Mouse (Mus musculus): ENCODE results near the gene Upk3a. TPM values are rescaled to one million over a fixed set of nuclear protein-coding genes. Genes with fewer than 3 reads are reported as not detected.

Gene Upk3a
- polyA plus RNA-seq (2015; fragmentation: Nextera tagmentation; extraction: Ambion mirVana): 0.47 and 2.7 TPM in 2 replicates

DNA sequence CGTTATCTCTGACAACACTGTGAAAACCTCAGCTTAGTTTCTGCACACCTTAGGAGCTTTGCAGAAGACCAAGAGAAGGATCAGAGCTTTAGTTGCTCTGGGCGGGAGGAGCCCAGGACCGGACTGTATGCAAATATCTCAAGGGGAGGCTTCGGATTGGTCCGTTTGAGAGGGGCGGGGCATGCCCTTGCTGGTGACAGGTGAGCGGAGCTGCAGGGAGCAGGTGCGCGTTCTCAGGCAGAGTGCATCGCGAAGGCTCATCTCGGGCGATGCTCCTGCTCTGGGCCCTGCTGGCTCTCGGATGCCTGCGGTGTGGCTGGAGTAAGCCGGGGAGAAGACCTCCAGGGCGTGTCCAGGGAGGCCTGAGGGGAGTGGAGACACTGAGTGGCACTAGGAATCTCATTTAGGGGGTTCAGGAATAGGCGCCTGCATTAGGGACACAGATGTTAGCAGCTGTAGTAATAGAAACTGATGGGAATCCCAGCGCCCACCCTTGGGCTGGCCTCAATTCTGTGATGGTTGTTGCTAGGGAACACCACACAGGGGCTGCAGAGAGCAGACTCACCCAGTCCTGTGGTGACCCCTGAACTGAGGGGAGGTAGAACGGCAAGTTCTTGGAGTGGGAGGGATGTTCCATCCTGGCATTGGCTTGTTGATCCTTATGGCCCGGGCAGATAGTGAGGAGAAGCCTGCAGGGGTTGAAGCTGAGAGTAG, at the start of gene Upk3a:
Gene Upk3a (plus strand): TSS at position 191 of the 714 bp plus-strand sequence.
- no peak within 1 kb of the TSS; the same call in 1 of the 2 replicates for H3K4me2 ChIP-seq (ENCODE audit: low read depth, low read length)
- no peak within 1 kb of the TSS for H3K4me3 ChIP-seq (ENCODE audit: low read length)
- H3K9ac ChIP-seq (ENCODE audit: low read length): no peak within 1 kb of the TSS
- H3K4me1 ChIP-seq (ENCODE audit: control insufficient read depth, insufficient read depth, low read length): peaks cover 19% of the 10 kb centered on the region
- no peak within 1 kb of the TSS for H3K27ac ChIP-seq (ENCODE audit: low read length)
- ATAC-seq (replicated peaks; ENCODE audit: extremely low read depth, insufficient read depth, low FRiP score): no peak
- H3K9me3 ChIP-seq (replicated peaks; ENCODE audit: control insufficient read depth, low read length): no peaks in the 10 kb centered on the region
- 15% methylated on average over 21 of the region's 21 CpGs for WGBS
- H3K36me3 ChIP-seq (ENCODE audit: control insufficient read depth, insufficient read depth): no peaks in the 10 kb centered on the region
- H3K27me3 ChIP-seq (ENCODE audit: control insufficient read depth, insufficient read depth, low read length): peaks cover 9% of the 10 kb centered on the region

DNA sequence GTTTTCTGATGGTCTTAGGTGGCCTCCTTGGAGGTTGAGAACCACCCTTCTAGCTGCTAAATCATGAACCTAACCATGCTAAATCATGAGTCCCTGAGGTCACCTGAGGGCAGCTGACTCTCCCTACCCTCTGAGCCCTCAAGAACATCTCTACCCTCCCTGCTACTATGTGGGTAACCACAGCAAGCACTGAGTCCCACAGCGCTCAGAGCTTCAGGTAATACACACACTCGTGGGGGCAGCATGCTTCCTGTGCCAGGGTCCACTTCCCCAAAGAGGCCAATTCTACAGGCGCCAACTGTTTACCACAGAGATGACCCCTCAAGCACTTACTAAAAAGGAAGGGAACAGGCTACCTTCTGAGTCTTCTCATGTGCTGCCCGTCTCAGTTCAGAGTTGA, 48.4 kb upstream of the Upk3a start:
- 78% methylated on average over 4 of the region's 4 CpGs for WGBS
- Histone ChIP-seq H3K4me2 (ENCODE audit: low read depth, low read length) (no peak overlapping the region), H3K27me3 (ENCODE audit: control insufficient read depth, insufficient read depth, low read length) (no peaks in the 10 kb centered on the region), H3K27ac (ENCODE audit: low read length) (no peak overlapping the region), H3K4me1 (ENCODE audit: control insufficient read depth, insufficient read depth, low read length) (no peaks in the 10 kb centered on the region), H3K36me3 (ENCODE audit: control insufficient read depth, insufficient read depth) (no peaks in the 10 kb centered on the region), H3K4me3 (ENCODE audit: low read length) (no peak overlapping the region), H3K9ac (ENCODE audit: low read length) (no peak overlapping the region), H3K9me3 (replicated peaks; ENCODE audit: control insufficient read depth, low read length) (no peaks in the 10 kb centered on the region)
- ATAC-seq (replicated peaks; ENCODE audit: extremely low read depth, insufficient read depth, low FRiP score): no peak

- no peak overlapping the region for H3K27ac ChIP-seq (ENCODE audit: low read length)
Measured at GRCm38 (mm10) chr15:84972860-84973543, 43.9 kb upstream of the Upk3a start.

GRCm38 (mm10) chr15:84973544-84973871, 43.4 kb upstream of the Upk3a start:
- Histone ChIP-seq H3K27ac (ENCODE audit: low read length) (no peak overlapping the region), H3K9me3 (replicated peaks; ENCODE audit: control insufficient read depth, low read length) (no peaks in the 10 kb centered on the region), H3K36me3 (ENCODE audit: control insufficient read depth, insufficient read depth) (no peaks in the 10 kb centered on the region), H3K4me1 (ENCODE audit: control insufficient read depth, insufficient read depth, low read length) (no peaks in the 10 kb centered on the region), H3K27me3 (ENCODE audit: control insufficient read depth, insufficient read depth, low read length) (no peaks in the 10 kb centered on the region), H3K9ac (ENCODE audit: low read length) (no peak overlapping the region), H3K4me2 (ENCODE audit: low read depth, low read length) (no peak overlapping the region), H3K4me3 (ENCODE audit: low read length) (no peak overlapping the region)
- no peak for ATAC-seq (replicated peaks; ENCODE audit: extremely low read depth, insufficient read depth, low FRiP score)
- 69% methylated on average over 3 of the region's 3 CpGs for WGBS

More at GRCm38 (mm10) chr15:84972860-84973543, 43.9 kb upstream of the Upk3a start:
- Histone ChIP-seq H3K9ac (ENCODE audit: low read length) (no peak overlapping the region), H3K4me2 (ENCODE audit: low read depth, low read length) (no peak overlapping the region), H3K4me1 (ENCODE audit: control insufficient read depth, insufficient read depth, low read length) (no peaks in the 10 kb centered on the region), H3K36me3 (ENCODE audit: control insufficient read depth, insufficient read depth) (no peaks in the 10 kb centered on the region), H3K9me3 (replicated peaks; ENCODE audit: control insufficient read depth, low read length) (no peaks in the 10 kb centered on the region), H3K4me3 (ENCODE audit: low read length) (no peak overlapping the region), H3K27me3 (ENCODE audit: control insufficient read depth, insufficient read depth, low read length) (no peaks in the 10 kb centered on the region)
- no peak for ATAC-seq (replicated peaks; ENCODE audit: extremely low read depth, insufficient read depth, low FRiP score)
- WGBS: 76% methylated on average over 8 of the region's 8 CpGs

- Histone ChIP-seq H3K9ac (ENCODE audit: low read length) (no peak overlapping the region), H3K36me3 (ENCODE audit: control insufficient read depth, insufficient read depth) (no peaks in the 10 kb centered on the region), H3K4me3 (ENCODE audit: low read length) (no peak overlapping the region), H3K27ac (ENCODE audit: low read length) (no peak overlapping the region), H3K4me2 (ENCODE audit: low read depth, low read length) (no peak overlapping the region), H3K9me3 (replicated peaks; ENCODE audit: control insufficient read depth, low read length) (no peaks in the 10 kb centered on the region), H3K4me1 (ENCODE audit: control insufficient read depth, insufficient read depth, low read length) (no peaks in the 10 kb centered on the region), H3K27me3 (ENCODE audit: control insufficient read depth, insufficient read depth, low read length) (no peaks in the 10 kb centered on the region)
- 26% methylated on average over 4 of the region's 4 CpGs for WGBS
- ATAC-seq (replicated peaks; ENCODE audit: extremely low read depth, insufficient read depth, low FRiP score): no peak
Measured at GRCm38 (mm10) chr15:84975729-84976128, 41.2 kb upstream of the Upk3a start.

DNA sequence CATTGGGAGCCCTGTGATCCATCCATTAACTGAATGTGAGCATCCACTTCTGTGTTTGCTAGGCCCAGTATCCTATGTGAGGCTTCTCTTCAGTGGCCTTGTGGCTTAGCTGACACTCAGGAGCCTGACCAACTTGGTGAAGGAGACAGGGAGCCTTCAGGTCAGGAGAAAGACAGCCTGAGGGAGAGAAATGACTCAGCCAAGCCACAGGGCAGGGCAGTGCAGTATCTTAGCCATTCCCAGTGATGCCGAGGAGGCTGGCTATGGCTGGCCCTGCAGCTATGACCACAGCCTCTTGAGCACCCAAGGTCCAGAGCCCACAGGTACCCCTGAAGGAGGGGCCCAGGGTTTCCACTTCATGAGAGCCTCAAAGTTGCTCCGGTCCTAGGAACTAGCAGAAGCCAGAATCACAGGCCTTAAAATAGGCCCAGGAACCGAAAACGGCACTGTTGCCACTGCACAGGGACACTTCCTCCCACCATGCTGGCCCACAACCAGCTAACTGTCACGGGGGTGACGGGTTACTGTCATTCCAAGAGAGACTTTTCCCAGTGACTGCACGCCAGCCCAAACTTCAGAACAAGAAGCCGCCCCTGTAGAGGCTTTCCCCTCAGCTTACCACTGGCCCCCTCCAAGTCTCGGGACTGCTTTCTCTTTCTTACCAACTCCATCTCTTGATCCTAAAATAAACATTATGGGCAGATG, 35.2 kb upstream of the Upk3a start:
- Histone ChIP-seq H3K4me1 (ENCODE audit: control insufficient read depth, insufficient read depth, low read length) (peaks cover 9% of the 10 kb centered on the region), H3K4me3 (ENCODE audit: low read length) (no peak overlapping the region), H3K4me2 (ENCODE audit: low read depth, low read length) (no peak overlapping the region), H3K9ac (ENCODE audit: low read length) (no peak overlapping the region), H3K36me3 (ENCODE audit: control insufficient read depth, insufficient read depth) (no peaks in the 10 kb centered on the region), H3K27me3 (ENCODE audit: control insufficient read depth, insufficient read depth, low read length) (no peaks in the 10 kb centered on the region), H3K27ac (ENCODE audit: low read length) (no peak overlapping the region), H3K9me3 (replicated peaks; ENCODE audit: control insufficient read depth, low read length) (no peaks in the 10 kb centered on the region)
- WGBS: 64% methylated on average over 9 of the region's 9 CpGs
- ATAC-seq (replicated peaks; ENCODE audit: extremely low read depth, insufficient read depth, low FRiP score): no peak

- no peak for ATAC-seq (replicated peaks; ENCODE audit: extremely low read depth, insufficient read depth, low FRiP score)
- no peak overlapping the region for H3K4me2 ChIP-seq (ENCODE audit: low read depth, low read length)
Measured at GRCm38 (mm10) chr15:84982888-84983287, 34.1 kb upstream of the Upk3a start.

DNA sequence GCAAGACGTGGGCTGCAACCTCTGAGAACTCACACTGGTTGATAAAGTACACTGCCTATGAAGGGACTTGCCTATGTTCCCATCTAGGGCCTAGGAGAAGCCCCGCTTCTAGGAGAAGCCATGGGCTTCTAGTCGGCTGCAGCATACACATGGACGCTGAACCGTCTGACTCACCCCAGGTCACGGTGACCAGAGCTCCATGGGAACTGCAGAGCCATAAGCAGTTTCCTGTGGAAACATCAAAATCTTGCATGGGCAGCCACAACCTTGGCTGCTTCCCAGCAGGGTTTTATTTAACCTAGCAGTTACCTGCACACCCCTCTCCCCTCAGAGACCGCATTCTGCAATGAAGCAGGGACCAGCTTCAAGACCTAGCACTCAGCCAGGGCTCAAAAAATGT, 33.2 kb upstream of the Upk3a start:
- H3K27me3 ChIP-seq (ENCODE audit: control insufficient read depth, insufficient read depth, low read length): no peaks in the 10 kb centered on the region
- 81% methylated on average over 7 of the region's 7 CpGs for WGBS
- H3K9me3 ChIP-seq (replicated peaks; ENCODE audit: control insufficient read depth, low read length): no peaks in the 10 kb centered on the region
- no peak overlapping the region for H3K27ac ChIP-seq (ENCODE audit: low read length)
- no peak overlapping the region for H3K9ac ChIP-seq (ENCODE audit: low read length)
- no peak overlapping the region for H3K4me2 ChIP-seq (ENCODE audit: low read depth, low read length)
- H3K4me3 ChIP-seq (ENCODE audit: low read length): no peak overlapping the region
- no peak for ATAC-seq (replicated peaks; ENCODE audit: extremely low read depth, insufficient read depth, low FRiP score)
- peaks cover 18% of the 10 kb centered on the region for H3K4me1 ChIP-seq (ENCODE audit: control insufficient read depth, insufficient read depth, low read length)
- H3K36me3 ChIP-seq (ENCODE audit: control insufficient read depth, insufficient read depth): no peaks in the 10 kb centered on the region

More at GRCm38 (mm10) chr15:84982888-84983287, 34.1 kb upstream of the Upk3a start:
- H3K4me1 ChIP-seq (ENCODE audit: control insufficient read depth, insufficient read depth, low read length): peaks cover 13% of the 10 kb centered on the region
- H3K9ac ChIP-seq (ENCODE audit: low read length): no peak overlapping the region
- WGBS: 87% methylated on average over 3 of the region's 3 CpGs
- H3K27ac ChIP-seq (ENCODE audit: low read length): no peak overlapping the region
- no peaks in the 10 kb centered on the region for H3K27me3 ChIP-seq (ENCODE audit: control insufficient read depth, insufficient read depth, low read length)
- no peaks in the 10 kb centered on the region for H3K9me3 ChIP-seq (replicated peaks; ENCODE audit: control insufficient read depth, low read length)
- no peaks in the 10 kb centered on the region for H3K36me3 ChIP-seq (ENCODE audit: control insufficient read depth, insufficient read depth)
- H3K4me3 ChIP-seq (ENCODE audit: low read length): no peak overlapping the region

Measured in heart, embryonic 16.5 days (tissue).